In the genomic region with DNA sequence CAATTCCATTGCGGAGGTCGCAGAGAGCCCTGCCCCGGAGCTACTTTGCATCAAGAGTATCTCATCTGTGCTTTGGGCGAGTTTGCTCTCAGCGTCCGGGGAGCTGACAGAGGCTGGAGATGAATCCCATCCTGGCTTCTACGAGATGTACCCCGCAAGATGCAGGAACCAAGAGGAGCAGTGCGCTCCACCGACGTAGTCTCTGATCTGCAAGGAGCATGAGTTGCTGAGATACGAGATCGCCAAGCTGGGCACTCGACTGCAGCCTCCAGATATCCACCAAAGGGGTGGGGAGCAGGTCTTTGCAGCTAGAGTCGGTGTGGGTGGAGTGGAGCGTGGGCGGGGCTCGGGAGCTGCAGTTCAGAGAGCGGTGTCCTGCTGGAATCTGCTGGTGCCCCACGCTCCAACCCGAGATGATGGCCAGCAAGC, we compare ENCODE assay signal across 8 mouse cellular contexts. TPM values are rescaled to one million over a fixed set of nuclear protein-coding genes. Genes with fewer than 3 reads are reported as not detected.
DNase-seq lines count a peak whose midpoint lies in the region; ATAC-seq and TF ChIP-seq lines count a peak whose summit lies in the region.

Gene Ube2l6 (plus strand): TSS at position 336 of the 429 bp plus-strand sequence.

- in situ Hi-C loops in Patski (cut with MboI; ENCODE audit: low pct_unique_long_range_greater_than_20kb): no loop called here

- under 1% methylated on average over 21 of the region's 21 CpGs for WGBS in hindbrain, embryonic 10.5 days
- WGBS in lung, embryonic 15.5 days: 1% methylated on average over 21 of the region's 21 CpGs

- no peaks in the 10 kb centered on the region for H3K27me3 ChIP-seq in Patski
- no peaks in the 10 kb centered on the region for H3K27me3 ChIP-seq in hindbrain, embryonic 10.5 days (ENCODE audit: insufficient read depth, poor library complexity, severe bottlenecking)
- H3K27me3 ChIP-seq in lung, embryonic 15.5 days: no peaks in the 10 kb centered on the region

- peak within 1 kb of the TSS; percentile 93 for H3K4me2 ChIP-seq in lung, embryonic 15.5 days

- DNase-seq in Patski (ENCODE audit: low read depth, low spot score): no peak
- peak; percentile 77 for DNase-seq in cerebellum, adult 9-11 months
- peak; percentile 61 to 63 for DNase-seq in frontal cortex, postnatal 10 days (ENCODE audit: low spot score in 2 of 2)
- DNase-seq in hindbrain, embryonic 10.5 days (ENCODE audit: low spot score): peak; percentile 77
- DNase-seq in layer of hippocampus, adult 8-10 months (ENCODE audit: low spot score in 2 of 2): peak; percentile 49 to 59
- DNase-seq in ovary, postnatal 14 days (ENCODE audit: low spot score): peak; percentile 38
- peak; percentile 44 for DNase-seq in thymus, postnatal 14 days

- H3K4me3 ChIP-seq in hindbrain, embryonic 10.5 days: peak within 1 kb of the TSS; percentile 74
- peak within 1 kb of the TSS; percentile 66 for H3K4me3 ChIP-seq in lung, embryonic 15.5 days

- H3K36me3 ChIP-seq in hindbrain, embryonic 10.5 days: no peaks in the 10 kb centered on the region
- no peaks in the 10 kb centered on the region for H3K36me3 ChIP-seq in lung, embryonic 15.5 days

- POLR2A ChIA-PET in Patski (lab: Charles Lee): interaction anchor here (0.6 kb wide), 1 partner anchor 94 kb away, joined by 3 read pairs; no protein-coding TSS in a partner anchor

- ATAC-seq in Patski: peak; percentile 56
- peak; percentile 87 for ATAC-seq in lung, embryonic 15.5 days (ENCODE audit: borderline replicate concordance, extremely low read depth, low FRiP score, low TSS enrichment)

- CTCF ChIA-PET in Patski (lab: Charles Lee): interaction anchor here (0.7 to 3.1 kb wide), 11 partner anchors 9 to 58 kb away, joined by 3 to 21 read pairs (median 4); no protein-coding TSS in a partner anchor

- peaks cover 16% of the 10 kb centered on the region for H3K4me1 ChIP-seq in hindbrain, embryonic 10.5 days (replicated peaks)
- no peaks in the 10 kb centered on the region; the same call in 1 of the 2 replicates for H3K4me1 ChIP-seq in lung, embryonic 15.5 days

- peak within 1 kb of the TSS; percentile 54 for H3K9ac ChIP-seq in lung, embryonic 15.5 days

- TF ChIP-seq CTCF in Patski (IDR thresholded peaks at IDR 0.05): no peak

- peaks cover 18% of the 10 kb centered on the region for H3K9me3 ChIP-seq in hindbrain, embryonic 10.5 days
- H3K9me3 ChIP-seq in lung, embryonic 15.5 days: no peaks in the 10 kb centered on the region

- peak within 1 kb of the TSS; percentile 86 for H3K27ac ChIP-seq in hindbrain, embryonic 10.5 days
- peak within 1 kb of the TSS; percentile 76 for H3K27ac ChIP-seq in lung, embryonic 15.5 days

RNA-seq across cellular contexts. Expression of gene Ube2l6, which starts in this region (rescaled TPM):
- 4.7 TPM for polyA plus RNA-seq in Patski (2021)
- polyA plus RNA-seq in hindbrain, embryonic 10.5 days (2016; fragmentation: Nextera tagmentation; extraction: Ambion mirVana): 37.2 and 41.6 TPM in 2 replicates
- 1 to 10 TPM; 5.2 to 9.3 (median 5.6) TPM for total RNA-seq in layer of hippocampus, adult 8-10 months (2022)
- 63.8 and 63.9 TPM in 2 replicates for polyA plus RNA-seq in lung, embryonic 15.5 days (2015; fragmentation: Nextera tagmentation; extraction: Ambion mirVana)
